Mouse (Mus musculus): ENCODE data around the gene Ndufa3.

DNA sequence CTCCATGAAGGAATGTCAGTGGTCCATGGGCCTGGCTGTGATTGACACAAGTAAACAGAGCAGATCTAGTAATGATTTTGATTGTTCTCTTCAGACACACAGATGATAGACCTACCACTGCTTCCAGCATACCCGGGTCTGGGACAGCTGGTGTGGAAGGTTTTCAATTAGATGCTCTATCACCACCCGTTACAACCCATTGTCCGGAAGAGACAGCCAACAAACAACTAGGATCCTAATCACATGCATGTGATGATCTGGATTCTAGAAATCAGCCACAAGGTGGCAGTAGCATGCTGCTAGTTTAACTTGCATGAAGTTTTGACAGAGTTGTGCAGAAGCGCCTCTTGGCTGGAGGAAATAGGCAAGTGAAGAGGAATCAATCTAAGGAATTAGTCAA, 16.1 kb upstream of the Ndufa3 start:
- TF ChIP-seq CTCF (IDR thresholded peaks at IDR 0.05; ENCODE audit: control insufficient read depth, insufficient read depth, insufficient replicate concordance, low read depth, low read length) = no peak
- no peak for TF ChIP-seq POLR2A (IDR thresholded peaks at IDR 0.05; ENCODE audit: control insufficient read depth, low read depth, low read length)

Measured in testis, adult 2 months (tissue).